Mouse (Mus musculus): ENCODE measurements around the gene Pla2g1b. TPM values are rescaled to one million over a fixed set of nuclear protein-coding genes. Genes with fewer than 3 reads are reported as not detected.

The Pla2g1b gene
- polyA plus RNA-seq, 1 experiment, result not detected

DNA sequence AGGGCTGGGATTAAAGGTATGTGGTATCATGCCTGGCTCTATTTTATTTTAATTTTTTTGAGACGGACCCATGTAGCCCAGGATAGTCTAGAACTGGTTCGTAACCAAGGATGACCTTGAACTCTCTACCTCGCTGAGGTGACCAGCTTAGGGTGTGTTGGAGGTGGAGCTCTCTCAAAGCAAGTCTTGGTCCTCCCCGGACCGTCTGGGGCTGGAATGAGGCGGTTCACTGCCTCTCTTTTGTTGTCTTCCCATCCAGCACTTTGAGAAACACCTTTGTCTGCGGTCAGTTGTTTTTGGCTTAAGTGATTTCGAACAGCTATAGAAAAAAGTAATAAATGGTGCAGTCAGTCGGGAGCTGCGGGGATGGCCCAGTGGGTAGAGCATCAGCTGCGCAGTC lies 21.9 kb upstream of the Pla2g1b start:
- DNase-seq (ENCODE audit: low spot score), result no peak

DNA sequence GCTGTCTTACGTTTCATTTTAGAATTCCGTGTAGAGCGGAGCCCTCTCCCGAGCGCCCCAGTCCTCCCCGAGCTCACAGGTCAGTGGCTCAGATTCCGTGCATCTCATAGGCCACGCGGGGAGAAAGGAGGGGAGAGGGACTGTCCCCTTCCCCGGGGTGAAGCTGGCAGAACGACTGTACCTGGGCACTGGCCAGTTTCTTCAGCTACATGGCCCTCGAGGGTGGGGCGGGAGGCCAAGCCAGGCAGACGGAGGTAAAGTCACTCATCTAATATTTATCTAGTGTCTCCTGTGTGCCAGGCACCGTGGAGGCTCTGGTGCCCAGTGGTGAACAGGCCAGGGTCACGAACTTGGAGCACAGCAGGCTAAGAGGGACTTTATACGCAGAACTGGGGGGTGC lies 19.0 kb upstream of the Pla2g1b start:
- DNase-seq (ENCODE audit: low spot score), result no peak

DNA sequence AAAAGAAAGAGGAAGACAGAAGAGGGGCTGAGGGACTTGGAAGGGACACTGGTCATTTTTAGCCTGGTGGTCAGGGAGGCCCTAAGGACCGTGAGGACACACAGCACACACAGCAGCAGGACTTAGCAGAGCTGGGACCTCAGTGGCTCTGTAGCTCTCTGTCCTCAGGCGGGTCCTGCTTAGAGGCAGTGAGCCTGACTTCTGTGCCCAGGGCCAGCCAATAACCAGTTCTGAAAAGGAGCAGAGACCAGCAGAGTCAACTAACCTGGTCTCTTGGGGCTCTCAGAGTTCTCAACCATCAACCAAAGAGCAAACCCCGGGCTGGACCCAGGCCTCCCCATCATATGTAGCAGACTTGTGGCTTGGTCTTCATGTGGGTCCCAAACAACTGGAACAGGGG lies 16.8 kb upstream of the Pla2g1b start:
- DNase-seq (ENCODE audit: low spot score), result no peak

- no peak for DNase-seq (ENCODE audit: low spot score)
These were observed 15.4 kb upstream of the Pla2g1b start for GRCm38 (mm10) chr5:115450410-115451317.

- no peak for DNase-seq (ENCODE audit: low spot score)
These were observed 11.5 kb upstream of the Pla2g1b start for GRCm38 (mm10) chr5:115454422-115455090.

- DNase-seq (ENCODE audit: low spot score), result no peak
These were observed 10.2 kb upstream of the Pla2g1b start for GRCm38 (mm10) chr5:115455838-115456237.

DNA sequence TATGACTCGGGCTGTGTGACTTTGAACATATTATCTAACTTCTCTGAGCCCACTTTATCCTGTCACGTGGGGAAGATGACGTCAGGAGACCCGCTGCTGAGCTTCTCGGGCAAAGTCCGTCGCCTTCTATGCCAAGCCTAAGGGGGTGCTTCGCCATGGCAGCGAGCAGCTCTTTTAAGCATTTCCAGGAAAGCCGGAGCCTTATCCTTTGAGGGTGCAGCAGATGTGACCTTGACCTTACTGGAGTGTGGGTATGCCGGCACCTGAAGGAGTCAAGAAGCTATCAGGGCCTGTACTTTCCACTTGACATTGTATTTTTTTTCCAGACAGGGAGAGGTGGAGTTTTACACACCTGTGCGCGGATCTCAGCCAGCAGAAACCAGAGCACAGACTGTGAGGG lies 7.1 kb upstream of the Pla2g1b start:
- DNase-seq (ENCODE audit: low spot score), result no peak

DNA sequence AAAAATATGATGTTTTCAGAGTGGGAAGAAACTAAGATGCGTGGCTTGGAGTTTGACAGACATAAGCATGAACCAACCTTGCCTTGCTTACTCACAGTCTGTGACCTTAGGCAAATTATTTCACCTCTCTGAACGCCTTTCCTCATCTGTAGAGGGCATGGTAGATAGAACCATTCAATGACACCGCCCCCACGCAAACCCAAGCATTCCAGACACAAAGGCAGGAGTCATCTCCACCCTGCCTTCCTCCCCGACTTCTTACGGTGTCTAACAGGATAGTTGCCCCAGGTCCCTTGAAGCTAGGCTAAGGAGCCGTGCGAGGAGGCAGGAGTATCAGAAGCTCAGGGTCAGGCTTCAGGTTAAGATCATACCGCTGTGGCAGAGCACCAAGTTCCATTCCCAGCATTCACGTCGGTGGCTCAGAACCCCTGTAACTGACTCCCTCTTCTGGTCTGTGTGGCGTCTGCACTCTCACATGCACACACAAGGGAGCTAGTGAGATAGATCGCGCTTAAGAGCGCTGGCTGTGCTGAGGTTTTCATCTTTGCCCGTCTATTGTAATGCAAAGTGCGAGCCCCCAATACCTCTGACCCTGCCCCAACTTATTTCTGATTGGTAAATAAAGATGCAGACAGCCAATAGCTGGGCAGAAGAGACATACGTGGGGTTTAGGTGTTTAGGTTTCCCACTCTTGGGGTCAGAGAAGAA lies 1.5 kb upstream of the Pla2g1b start:
- no peak for DNase-seq (ENCODE audit: low spot score)

DNA sequence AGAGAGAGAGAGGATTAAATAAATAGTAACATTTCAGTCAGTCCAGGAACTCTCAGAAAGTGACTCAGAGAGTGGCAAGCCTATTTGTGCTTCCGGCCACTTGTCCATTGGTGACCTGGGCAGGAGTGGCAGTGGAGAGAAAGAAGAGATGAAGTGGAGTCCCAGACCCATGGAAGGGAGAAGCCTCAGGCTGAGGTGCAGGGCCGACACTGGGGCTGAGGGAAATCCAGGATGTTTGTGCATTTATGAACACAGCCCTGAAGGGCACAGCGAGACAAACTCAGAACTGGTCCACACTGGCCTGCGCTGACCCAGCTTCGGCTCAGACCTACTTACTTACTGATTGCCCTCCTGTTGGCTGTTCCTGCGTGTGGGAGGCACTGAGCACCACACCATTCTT lies 3.7 kb downstream of the Pla2g1b start:
- no peak for DNase-seq (ENCODE audit: low spot score)

DNA sequence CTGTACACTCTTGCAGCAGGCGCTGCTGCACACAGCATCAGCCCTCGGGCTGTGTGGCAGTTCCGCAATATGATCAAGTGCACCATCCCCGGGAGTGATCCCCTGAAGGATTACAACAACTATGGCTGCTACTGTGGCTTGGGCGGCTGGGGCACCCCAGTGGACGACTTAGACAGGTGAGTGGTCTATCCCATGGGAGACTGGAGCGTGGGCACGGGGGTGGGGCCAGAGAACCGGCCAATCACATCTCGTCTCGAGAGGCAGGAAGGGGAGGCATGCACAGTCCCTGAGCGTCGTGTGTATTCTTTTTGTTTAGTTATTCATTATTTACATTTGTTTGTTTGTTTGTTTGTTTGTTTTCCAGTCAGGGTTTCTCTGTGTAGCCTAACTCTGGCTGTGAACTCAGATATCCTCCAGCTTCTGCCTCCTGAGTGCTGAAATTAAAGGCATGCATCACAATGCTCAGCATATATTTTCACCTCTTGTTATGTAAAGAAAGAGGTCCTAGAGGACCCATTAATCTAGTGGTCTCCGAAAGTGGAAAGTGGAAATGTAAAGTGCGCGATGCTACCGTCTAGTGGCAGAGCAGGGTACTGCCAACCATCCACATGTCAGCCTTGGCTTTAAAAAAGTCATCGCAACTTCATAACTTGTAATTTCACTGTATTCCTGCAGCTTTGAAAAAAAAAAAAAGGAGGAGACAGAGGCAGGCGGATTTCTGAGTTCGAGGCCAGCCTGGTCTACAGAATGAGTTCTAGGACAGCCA lies 4.9 kb downstream of the Pla2g1b start:
- DNase-seq (ENCODE audit: low spot score), result no peak

GRCm38 (mm10) chr5:115473191-115473590 lies 7.1 kb downstream of the Pla2g1b start:
- DNase-seq (ENCODE audit: low spot score), result no peak

DNA sequence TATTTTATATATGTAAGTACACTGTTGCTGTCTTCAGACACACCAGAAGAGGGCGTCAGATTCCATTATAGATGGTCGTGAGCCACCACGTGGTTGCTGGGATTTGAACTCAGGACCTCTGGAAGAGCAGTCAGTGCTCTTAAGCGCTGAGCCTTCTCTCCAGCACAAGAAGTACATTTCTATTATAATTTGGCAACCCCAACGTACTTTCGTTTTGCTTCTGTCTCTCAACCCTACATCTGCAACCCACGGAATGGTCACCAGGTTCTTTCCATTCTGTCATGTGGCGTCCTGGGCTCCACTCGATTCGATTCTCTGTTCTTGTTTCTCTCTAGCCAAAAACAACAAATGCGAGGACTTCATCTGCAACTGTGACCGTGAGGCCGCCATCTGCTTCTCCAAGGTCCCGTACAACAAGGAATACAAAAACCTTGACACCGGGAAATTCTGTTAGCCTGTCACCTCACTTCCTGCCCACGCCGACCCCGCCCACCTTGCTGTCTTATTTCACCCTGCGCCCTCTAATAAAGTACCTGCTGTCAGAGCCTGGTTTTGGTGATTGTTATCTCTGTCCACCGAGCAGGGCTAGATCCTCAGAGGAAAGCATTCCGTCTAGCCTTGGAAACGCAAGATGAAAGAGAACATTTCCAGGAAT lies 8.2 kb downstream of the Pla2g1b start:
- DNase-seq (ENCODE audit: low spot score), result no peak

- DNase-seq (ENCODE audit: low spot score), result no peak
These were observed 9.5 kb downstream of the Pla2g1b start for GRCm38 (mm10) chr5:115475337-115476106.

- no peak for DNase-seq (ENCODE audit: low spot score)
These were observed 10.2 kb downstream of the Pla2g1b start for GRCm38 (mm10) chr5:115476107-115476727.

DNA sequence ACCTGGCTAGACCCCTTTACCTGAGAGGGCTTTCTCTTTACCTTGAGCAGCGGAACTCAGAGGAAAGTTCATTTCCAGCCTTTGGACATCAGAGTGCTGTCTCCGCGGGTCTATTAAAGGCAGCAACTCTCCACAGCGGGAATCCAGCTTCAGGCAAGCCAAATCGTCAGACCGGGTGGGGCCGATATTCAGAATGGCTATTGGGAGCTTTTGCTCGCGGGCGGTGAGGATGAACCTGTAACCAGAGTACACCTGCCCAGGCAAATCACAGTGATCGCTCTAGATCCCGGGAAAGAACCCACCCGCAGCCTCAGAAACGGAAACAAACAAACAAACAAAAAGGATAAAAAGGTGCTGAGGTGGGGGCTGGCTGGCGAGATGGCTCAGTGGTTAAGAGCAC lies 13.5 kb downstream of the Pla2g1b start:
- DNase-seq (ENCODE audit: low spot score), result no peak

GRCm38 (mm10) chr5:115480101-115480500 lies 14.0 kb downstream of the Pla2g1b start:
- no peak for DNase-seq (ENCODE audit: low spot score)

DNA sequence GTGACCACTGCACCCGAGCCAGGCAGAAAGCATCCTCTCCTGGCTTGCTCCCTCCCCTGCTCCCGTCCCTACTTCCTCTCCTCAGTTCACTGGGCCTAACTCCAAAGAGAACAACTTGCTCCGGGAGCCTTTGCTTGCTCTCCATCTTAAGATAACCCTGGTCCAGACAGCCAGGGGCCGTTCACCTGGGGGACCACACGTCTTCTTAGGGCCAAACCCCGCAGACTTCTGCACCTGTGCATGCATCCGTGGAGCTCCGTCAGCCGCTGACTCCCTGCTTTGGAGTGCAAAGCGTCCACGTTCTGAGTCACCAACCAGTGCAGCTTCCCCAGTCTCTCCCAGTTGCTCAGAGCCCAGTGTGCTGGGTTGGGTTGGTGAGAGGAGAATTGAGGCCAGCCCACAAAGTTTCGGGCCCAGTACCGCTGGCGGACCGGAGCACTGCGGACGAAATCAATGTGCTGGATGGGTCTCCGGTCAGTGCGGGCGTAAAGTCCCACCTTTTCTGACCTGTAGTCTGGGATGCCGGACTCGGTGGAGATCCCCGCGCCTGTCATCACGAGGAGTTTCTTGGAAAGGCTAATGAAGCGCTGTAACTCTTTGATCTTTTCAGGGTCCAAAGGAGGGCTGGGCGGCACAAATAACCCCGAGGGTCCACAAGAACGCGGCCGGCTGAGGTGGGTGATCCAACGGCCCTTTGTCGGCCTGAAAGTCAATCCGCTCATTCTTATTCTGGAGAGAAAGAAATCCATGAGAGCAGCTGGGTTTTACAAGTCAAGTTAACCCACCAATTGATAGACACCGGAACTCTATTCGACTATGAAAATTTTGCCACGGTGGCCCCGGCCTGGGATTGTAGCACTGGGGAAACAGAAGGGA lies 16.6 kb downstream of the Pla2g1b start:
- no peak for DNase-seq (ENCODE audit: low spot score)

DNA sequence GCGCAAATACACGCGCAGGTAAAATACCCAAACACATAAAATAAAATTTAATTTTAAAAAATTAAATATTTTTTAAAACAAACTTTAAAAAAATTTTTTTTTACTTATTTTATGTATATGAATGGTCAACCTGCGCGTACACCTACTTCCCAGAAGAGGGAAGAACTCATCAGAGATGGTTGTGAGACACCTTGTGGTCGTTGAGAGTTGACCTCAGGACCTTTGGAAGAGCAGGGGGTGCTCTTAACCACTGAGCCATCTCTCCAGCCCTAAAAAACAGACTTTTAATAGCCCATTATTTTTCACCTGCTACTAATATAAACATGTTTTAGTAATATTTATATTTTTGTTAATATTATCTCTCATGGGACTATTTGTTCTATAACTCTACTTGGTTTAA lies 17.3 kb downstream of the Pla2g1b start:
- DNase-seq (ENCODE audit: low spot score), result no peak
